Mouse (Mus musculus) lung, postnatal 10 days (tissue): ENCODE data around the gene Eapp.
"Not testable (repeated sequence)": the region's sequence is repeated elsewhere in the genome, so short reads cannot be mapped to it uniquely, and the experiment has no call there.

Source experiments
- DNase-seq: peaks from one replicate; pipeline ENCODE4 v3.0.0; 2021

The Eapp gene

DNA sequence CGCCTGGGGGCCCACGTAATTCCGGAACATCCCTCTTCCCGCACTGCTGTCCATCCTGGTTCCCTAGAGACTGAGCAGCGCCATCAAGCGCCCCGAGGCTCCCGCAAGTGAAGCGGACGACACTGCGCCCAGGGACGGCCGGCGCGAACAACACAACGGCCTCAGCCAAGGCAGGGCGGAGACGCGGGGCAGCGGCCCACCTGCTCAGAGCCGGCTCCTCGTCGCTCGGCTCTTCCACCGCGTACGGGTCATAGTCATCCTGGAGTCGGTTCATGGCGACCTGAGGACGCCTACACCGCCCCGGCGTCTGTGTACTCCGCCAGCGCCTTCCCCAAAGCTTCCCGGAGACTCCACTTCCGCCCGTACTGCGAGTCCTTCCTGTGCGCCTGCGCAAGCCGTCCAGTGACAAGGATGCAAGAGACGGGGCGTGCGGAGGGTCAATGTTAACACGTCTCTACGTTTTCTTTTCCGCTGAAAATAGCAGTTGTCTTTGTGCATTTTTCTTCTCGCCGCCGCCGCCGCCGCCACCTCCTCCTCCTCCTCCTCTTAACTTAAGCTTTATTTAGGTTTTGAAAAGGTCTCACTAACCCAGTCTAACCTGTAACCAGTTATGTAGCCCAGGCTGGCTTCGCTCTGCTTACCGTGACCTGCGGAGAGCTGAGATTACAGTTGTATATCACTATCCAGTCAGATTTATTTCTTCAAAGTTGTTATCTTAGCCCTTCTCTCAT is at the start of gene Eapp:
Gene Eapp, minus strand, starts transcription at position 387 of the 731 bp plus-strand sequence.
- peak; percentile 98 for DNase-seq

DNA sequence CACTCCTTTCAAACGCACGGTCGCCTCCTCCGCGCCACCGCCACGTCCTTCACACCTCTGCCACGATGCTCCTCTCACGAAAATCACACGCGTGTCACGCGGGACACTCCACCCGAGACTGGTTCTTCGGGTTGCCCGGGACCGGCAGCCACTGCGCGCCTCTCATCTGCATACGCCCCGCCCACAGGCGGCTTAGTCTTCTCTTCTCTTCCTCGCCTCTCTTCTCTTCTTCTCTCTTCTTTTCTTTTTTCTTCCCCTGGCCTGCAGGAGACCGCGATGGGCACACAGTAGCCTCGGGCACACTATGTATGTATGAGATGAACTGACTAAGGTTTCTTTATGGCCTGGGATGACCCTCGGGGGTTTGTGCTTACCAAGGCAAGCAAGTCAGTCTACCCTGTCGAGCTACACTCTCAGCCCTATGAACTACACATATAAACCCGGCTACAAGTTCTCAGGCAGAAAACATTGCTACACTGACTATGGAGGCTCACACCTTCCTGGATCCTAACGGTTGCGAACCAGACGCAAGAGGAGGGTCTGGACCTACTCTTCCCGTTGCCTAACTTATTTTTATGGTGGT is 43.1 kb upstream of the Eapp start:
- DNase-seq: peak; percentile 21

DNA sequence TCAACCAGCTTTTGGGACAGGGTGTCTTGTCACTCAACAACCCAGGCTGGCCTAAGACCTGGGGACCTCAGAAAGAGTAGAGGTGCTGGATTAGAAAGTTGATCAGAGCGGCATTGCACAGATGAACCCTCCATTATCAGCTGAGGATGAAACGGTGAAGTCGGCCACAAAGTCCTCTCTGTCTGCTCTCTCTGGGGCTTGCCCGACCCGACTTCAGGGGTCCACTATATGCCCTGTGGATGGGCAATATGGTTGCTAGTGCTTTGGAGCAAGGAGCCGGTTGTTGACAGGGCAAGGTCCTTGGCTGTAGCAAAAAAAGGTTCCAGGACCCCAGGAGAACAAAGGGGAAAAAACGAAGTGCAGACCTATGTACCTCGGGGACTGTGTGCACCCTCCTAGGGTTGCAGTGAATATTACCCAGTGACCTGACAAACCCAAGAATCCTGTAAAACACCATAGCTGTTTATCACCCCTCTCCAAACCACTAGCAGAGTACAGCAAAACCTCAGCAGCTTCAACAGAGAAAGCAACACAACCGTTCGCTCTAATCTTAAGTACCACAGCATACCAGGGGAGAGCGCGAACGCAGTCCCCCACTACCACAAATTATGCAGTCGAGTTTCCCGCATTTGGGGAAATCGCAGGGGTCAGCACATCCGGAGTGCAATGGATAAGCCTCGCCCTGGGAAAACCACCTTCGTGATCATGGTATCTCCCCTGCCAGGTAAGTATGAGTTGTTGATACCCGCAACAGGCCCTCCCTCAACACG is 42.4 kb upstream of the Eapp start:
- not testable (repeated sequence) for DNase-seq

DNA sequence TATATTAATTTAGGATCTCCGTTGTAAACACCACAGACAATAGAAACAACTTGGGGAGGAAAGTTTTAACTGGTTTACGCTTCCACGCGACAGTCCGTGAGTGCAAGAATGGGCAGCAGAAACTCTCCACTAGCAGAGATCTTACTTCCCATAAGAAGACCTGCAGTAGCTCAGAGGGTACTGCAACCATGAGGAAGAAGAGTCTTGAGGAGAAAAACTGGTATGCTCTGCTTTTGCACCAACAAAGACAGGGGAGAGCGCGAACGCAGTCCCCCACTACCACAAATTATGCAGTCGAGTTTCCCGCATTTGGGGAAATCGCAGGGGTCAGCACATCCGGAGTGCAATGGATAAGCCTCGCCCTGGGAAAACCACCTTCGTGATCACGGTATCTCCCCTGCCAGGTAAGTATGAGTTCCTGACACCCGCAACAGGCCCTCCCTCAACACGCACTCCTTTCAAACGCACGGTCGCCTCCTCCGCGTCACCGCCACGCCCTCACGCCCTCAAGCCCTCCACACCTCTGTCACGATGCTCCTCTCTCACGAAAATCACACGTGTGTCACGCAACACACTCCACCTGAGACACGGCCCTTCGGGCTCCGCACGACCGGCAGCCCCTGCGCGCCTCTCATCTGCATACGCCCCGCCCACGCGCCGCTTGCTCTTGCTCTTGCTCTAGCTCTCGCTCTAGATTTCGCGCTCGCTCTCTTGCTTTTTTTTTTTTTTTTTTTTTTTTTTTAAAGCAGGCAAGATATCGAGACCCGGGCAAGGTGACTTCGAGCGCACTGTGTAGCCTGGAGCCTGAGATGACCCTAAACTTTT is 38.8 kb upstream of the Eapp start:
- DNase-seq: peak; percentile 68

DNA sequence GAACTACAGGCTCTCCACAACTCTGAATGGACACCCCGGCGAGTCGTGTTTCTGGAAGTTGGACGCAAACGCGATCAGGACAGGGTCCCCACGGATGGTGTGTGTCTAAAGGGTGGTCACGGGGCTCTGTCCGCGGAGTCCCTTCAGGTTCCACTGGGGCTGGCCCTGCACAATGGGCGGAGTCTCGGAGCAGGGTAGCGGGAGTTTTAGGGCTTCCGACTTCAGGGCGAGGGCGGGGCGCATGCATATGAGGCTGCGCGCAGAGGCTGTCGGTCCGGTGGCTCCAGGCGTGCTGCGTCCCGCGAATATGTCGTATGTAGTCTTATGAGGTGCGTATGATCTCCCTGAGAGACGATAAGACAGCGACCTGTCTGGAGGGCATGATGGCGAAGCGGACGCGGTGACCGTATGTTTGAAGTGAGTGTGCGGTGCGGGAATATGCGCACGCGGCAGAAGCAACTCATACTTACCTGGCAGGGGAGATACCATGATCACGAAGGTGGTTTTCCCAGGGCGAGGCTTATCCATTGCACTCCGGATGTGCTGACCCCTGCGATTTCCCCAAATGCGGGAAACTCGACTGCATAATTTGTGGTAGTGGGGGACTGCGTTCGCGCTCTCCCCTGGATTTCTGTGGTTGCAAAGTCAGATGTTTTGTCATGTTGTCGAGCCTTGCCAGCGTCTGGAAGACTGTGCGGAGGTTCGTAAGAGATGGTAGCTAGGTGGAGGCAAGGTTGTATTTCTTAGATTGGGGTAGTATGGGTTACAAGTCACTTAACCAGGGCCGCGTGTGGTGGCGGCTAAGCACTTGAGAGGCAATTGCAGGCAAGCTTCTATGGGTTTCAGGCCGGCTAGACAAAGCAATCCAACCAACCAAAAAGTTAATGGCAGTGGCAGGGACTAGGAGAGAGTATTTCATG is 33.7 kb upstream of the Eapp start:
- not testable (repeated sequence) for DNase-seq

DNA sequence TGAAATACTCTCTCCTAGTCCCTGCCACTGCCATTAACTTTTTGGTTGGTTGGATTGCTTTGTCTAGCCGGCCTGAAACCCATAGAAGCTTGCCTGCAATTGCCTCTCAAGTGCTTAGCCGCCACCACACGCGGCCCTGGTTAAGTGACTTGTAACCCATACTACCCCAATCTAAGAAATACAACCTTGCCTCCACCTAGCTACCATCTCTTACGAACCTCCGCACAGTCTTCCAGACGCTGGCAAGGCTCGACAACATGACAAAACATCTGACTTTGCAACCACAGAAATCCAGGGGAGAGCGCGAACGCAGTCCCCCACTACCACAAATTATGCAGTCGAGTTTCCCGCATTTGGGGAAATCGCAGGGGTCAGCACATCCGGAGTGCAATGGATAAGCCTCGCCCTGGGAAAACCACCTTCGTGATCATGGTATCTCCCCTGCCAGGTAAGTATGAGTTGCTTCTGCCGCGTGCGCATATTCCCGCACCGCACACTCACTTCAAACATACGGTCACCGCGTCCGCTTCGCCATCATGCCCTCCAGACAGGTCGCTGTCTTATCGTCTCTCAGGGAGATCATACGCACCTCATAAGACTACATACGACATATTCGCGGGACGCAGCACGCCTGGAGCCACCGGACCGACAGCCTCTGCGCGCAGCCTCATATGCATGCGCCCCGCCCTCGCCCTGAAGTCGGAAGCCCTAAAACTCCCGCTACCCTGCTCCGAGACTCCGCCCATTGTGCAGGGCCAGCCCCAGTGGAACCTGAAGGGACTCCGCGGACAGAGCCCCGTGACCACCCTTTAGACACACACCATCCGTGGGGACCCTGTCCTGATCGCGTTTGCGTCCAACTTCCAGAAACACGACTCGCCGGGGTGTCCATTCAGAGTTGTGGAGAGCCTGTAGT is 23.4 kb upstream of the Eapp start:
- not testable (repeated sequence) for DNase-seq

DNA sequence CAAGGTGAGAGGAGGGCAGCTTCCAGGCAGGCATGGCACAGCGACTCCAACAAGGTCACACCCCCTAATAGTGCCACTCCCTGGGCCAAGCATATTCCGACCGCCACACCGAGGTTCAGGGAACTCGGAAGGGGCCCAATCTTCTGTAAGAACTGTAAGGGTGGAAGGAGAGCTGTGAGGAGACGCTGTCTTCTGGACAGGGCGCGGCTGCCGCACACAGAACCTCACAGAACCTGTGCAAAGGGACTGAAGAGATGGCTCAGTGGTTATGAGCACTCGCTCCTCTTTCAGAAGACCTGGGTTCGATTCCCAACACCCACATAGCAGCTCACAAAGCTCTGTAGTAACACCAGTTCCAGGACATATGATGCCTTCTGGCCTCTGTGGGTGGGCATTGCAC is 21.8 kb upstream of the Eapp start:
- DNase-seq: not testable (repeated sequence)

DNA sequence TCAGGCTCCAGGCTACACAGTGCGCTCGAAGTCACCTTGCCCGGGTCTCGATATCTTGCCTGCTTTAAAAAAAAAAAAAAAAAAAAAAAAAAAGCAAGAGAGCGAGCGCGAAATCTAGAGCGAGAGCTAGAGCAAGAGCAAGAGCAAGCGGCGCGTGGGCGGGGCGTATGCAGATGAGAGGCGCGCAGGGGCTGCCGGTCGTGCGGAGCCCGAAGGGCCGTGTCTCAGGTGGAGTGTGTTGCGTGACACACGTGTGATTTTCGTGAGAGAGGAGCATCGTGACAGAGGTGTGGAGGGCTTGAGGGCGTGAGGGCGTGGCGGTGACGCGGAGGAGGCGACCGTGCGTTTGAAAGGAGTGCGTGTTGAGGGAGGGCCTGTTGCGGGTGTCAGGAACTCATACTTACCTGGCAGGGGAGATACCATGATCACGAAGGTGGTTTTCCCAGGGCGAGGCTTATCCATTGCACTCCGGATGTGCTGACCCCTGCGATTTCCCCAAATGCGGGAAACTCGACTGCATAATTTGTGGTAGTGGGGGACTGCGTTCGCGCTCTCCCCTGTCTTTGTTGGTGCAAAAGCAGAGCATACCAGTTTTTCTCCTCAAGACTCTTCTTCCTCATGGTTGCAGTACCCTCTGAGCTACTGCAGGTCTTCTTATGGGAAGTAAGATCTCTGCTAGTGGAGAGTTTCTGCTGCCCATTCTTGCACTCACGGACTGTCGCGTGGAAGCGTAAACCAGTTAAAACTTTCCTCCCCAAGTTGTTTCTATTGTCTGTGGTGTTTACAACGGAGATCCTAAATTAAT is 18.3 kb upstream of the Eapp start:
- DNase-seq: peak; percentile 76

DNA sequence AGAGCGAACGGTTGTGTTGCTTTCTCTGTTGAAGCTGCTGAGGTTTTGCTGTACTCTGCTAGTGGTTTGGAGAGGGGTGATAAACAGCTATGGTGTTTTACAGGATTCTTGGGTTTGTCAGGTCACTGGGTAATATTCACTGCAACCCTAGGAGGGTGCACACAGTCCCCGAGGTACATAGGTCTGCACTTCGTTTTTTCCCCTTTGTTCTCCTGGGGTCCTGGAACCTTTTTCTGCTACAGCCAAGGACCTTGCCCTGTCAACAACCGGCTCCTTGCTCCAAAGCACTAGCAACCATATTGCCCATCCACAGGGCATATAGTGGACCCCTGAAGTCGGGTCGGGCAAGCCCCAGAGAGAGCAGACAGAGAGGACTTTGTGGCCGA is 14.8 kb upstream of the Eapp start:
- DNase-seq: peak; percentile 32

DNA sequence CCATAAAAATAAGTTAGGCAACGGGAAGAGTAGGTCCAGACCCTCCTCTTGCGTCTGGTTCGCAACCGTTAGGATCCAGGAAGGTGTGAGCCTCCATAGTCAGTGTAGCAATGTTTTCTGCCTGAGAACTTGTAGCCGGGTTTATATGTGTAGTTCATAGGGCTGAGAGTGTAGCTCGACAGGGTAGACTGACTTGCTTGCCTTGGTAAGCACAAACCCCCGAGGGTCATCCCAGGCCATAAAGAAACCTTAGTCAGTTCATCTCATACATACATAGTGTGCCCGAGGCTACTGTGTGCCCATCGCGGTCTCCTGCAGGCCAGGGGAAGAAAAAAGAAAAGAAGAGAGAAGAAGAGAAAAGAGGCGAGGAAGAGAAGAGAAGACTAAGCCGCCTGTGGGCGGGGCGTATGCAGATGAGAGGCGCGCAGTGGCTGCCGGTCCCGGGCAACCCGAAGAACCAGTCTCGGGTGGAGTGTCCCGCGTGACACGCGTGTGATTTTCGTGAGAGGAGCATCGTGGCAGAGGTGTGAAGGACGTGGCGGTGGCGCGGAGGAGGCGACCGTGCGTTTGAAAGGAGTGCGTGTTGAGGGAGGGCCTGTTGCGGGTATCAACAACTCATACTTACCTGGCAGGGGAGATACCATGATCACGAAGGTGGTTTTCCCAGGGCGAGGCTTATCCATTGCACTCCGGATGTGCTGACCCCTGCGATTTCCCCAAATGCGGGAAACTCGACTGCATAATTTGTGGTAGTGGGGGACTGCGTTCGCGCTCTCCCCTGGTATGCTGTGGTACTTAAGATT is 14.2 kb upstream of the Eapp start:
- not testable (repeated sequence) for DNase-seq

DNA sequence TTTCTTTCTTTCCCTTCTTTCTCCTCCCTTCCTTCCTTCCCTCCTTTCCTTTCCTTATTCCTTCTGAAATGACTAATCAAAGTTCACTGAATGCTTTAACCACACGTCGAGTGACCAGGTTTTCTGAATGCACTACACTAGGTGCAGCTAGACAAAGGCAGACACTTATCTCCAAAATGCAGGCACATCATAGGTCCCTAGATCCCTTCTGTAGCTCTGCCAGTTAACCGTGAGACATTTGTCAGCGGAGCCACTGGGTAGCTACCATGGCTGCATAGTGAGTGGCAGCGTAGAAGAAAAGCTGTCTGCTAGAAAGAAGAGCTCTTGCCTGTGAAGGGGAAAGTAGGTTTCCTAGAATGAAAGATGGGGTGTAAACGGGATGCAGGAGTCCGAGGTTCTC is 3.7 kb upstream of the Eapp start:
- DNase-seq: no peak

DNA sequence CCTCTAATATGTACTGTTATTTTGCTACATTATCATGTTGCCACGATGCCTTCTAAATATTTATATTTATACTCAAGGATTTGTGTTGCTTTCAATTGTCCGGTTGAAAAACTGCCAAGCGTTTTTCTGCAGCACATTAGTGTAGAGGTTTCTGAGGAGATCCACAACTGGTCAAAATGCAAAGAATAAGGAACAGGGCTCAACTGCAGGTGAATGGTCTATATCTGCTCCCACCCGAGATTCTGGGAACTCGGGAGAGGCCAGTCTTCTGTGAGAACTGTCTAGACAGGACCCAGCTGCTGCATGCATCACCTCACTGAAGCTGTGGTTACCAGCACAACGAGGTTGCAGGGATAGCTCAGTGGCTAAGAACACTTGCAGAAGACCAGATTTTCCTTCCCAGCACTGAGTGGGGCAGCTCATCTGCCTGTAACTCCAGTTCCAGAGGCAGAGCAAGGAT is 2.1 kb upstream of the Eapp start:
- DNase-seq: no peak

DNA sequence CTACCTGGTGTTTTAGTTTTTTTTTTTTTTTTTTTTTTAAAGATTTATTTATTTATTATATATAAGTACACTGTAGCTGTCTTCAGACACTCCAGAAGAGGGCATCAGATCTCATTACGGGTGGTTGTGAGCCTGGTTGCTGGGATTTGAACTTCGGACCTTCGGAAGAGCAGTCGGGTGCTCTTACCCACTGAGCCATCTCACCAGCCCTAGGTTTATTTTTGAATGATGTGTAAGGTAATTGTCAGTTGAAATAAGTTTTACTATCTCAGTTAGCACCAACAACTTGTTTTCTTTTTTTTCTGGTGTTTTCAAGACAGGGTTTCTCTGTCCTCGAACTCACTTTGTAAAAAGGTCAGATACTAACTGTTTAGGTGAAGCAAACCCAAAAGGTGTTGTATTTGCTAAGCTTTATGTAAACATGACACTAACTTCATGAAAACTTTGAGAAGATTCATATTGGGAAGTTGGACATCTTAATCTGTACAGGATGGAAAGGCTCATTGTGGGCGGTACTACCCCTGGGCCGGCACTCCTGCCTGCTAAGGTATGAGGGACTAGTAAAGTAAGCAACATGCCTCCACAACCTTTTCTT is 1.4 kb upstream of the Eapp start:
- peak; percentile 36 for DNase-seq

DNA sequence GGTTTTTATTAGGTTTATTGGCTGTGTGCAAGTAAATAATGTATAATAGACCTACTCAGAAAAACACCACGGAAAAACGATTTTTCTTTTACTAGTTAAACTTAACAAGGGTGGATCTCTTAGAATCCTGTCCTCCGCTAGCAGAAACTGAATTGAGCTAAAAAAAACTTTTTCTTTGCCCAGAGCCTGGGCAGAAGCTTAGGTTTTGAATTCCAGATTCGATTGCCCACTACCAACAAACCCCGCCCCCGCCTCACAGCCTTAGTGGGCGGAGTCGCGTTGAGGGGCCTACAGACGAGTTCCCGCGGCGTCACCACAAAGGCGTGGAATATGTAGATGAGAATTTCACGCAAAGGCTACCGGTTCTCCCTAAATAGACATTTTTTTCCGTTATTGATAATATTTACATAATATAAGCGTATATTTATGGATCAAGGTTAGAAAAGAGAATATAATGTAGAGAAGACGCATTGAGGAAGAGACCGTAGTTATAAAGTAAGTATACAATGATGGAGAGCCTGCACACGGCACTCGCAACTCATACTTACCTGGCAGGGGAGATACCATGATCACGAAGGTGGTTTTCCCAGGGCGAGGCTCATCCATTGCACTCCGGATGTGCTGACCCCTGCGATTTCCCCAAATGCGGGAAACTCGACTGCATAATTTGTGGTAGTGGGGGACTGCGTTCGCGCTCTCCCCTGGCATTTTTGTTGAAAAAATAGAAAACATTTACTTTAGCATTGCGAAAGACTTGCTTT is 725 bp upstream of the Eapp start:
- DNase-seq: peak; percentile 97

DNA sequence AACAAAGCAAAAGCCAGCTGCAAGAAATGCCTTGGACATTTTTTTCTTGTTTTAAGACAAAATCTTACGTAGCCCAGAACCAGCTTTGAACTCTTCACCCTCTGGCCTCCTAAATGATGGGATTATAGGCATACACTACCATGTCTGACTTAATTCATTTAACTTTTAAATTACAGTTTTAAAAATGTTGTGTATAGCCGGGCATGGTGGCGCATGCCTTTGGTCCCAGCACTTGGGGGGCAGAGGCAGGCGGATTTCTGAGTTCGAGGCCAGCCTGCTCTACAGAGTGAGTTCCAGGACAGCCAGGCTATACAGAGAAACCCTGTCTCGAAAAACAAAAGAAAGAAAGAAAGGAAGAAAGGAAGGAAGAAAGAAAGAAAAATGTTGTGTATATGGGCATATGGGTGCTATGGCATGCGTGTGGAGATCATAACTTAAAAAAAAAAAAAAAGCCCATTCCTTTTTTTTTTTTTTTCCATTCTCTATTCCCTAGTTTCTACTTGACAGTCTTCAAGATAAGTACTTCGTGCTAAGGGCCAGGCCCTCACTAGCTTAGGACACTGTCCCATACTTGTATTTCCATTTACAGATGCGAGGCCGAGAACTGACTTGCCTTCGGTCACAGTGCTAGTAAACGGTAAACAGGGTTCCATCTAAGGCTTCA is 718 bp downstream of the Eapp start:
- DNase-seq: no peak

DNA sequence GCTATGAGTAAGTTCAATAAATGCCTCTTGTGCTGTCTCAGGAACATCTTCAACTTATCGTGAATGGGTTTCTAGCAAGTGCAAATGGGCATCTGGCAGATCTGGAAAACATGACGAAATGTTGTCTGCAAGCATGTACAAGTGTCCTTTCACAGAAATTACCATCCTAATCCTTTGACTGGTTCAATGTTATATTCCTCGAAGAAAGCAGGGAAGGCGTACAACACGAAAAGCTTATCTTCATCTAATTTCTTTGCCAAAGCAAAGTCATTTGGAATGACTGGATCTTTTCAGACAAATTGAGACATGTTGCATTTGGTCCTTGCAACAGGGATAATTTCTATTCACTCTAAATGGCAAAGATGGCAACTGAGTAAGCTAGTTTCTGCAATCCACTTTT is 6.6 kb downstream of the Eapp start:
- no peak for DNase-seq

DNA sequence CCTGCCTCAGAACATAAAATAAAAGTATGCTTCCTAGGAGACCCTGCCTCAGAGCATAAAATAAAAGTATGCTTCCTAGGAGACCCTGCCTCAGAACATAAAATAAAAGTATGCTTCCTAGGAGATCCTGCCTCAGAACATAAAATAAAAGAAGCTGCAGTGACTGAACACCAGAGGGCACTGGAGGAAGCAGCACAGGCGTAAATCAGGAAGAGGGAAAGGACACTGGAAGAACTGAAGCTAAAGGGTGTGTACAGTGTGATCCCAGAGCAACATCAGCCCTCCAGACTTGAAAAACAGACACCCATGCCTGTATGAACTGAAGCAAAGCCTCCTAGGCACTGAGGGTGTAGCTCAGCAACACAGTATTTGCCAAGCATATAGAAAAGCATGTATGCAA is 12.5 kb downstream of the Eapp start:
- DNase-seq: no peak
